Mouse (Mus musculus): Measurements from ENCODE around the gene Ifnar1. TPM values are rescaled to one million over a fixed set of nuclear protein-coding genes. Genes with fewer than 3 reads are reported as not detected.

Ifnar1 gene
- polyA plus RNA-seq, 1 experiment from 2014 or later: 55.0 TPM

- Histone ChIP-seq H3K4me1 (ENCODE audit: control insufficient read depth, insufficient read depth, low read length) (no peaks in the 10 kb centered on the region), H3K9ac (ENCODE audit: low read length) (no peak overlapping the region), H3K4me3 (ENCODE audit: low read depth, low read length) (no peak overlapping the region), H3K36me3 (ENCODE audit: control insufficient read depth, insufficient read depth, low read length) (peaks cover 24% of the 10 kb centered on the region), H3K9me3 (ENCODE audit: control insufficient read depth, low read length) (no peaks in the 10 kb centered on the region), H3K27ac (replicated peaks; ENCODE audit: low read depth, low read length) (no peak overlapping the region), H3K4me2 (ENCODE audit: low read depth, severe bottlenecking) (no peak overlapping the region), H3K27me3 (ENCODE audit: control insufficient read depth, insufficient read depth, low read length) (no peaks in the 10 kb centered on the region)
- WGBS: 95% methylated on average over 7 of the region's 7 CpGs
- DNase-seq (ENCODE audit: low spot score): no peak
- no peak for ATAC-seq (ENCODE audit: insufficient number of reproducible peaks, low FRiP score, low TSS enrichment, low read depth)
Observed at GRCm38 (mm10) chr16:91498041-91498440, 13.0 kb downstream of the Ifnar1 start.

- peaks cover 28% of the 10 kb centered on the region for H3K36me3 ChIP-seq (ENCODE audit: control insufficient read depth, insufficient read depth, low read length)
Observed at GRCm38 (mm10) chr16:91504701-91505100, 19.7 kb downstream of the Ifnar1 start.

DNA sequence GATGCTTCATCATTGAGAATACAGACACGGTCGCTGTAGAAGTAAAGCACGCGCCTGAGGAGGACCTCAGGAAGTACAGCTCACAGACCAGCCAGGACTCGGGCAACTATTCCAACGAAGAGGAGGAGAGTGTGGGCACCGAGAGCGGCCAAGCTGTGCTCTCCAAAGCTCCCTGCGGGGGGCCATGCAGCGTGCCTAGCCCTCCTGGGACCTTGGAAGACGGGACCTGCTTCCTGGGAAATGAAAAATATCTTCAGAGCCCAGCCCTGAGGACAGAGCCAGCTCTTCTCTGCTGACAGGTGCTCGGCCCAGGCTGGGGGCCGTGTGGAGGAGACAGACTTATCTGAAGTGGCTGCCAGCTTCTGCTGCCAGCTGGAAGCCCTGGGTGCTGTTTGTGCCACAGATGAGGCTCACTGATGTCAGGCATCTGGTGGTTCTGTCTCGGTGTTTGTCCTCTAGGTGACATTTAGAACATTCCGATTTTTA, 20.1 kb downstream of the Ifnar1 start:
- no peak overlapping the region for H3K9ac ChIP-seq (ENCODE audit: low read length)
- no peaks in the 10 kb centered on the region for H3K9me3 ChIP-seq (ENCODE audit: control insufficient read depth, low read length)
- no peak overlapping the region for H3K27ac ChIP-seq (replicated peaks; ENCODE audit: low read depth, low read length)
- DNase-seq (ENCODE audit: low spot score) (no peak), ATAC-seq (ENCODE audit: insufficient number of reproducible peaks, low FRiP score, low TSS enrichment, low read depth) (no peak)
- no peak overlapping the region for H3K4me3 ChIP-seq (ENCODE audit: low read depth, low read length)
- no peaks in the 10 kb centered on the region for H3K4me1 ChIP-seq (ENCODE audit: control insufficient read depth, insufficient read depth, low read length)
- H3K4me2 ChIP-seq (ENCODE audit: low read depth, severe bottlenecking): no peak overlapping the region
- no peaks in the 10 kb centered on the region for H3K27me3 ChIP-seq (ENCODE audit: control insufficient read depth, insufficient read depth, low read length)
- peaks cover 28% of the 10 kb centered on the region for H3K36me3 ChIP-seq (ENCODE audit: control insufficient read depth, insufficient read depth, low read length)
- WGBS: 90% methylated on average over 15 of the region's 15 CpGs

More at GRCm38 (mm10) chr16:91504701-91505100, 19.7 kb downstream of the Ifnar1 start:
- no peaks in the 10 kb centered on the region for H3K4me1 ChIP-seq (ENCODE audit: control insufficient read depth, insufficient read depth, low read length)
- no peak overlapping the region for H3K4me3 ChIP-seq (ENCODE audit: low read depth, low read length)
- no peaks in the 10 kb centered on the region for H3K9me3 ChIP-seq (ENCODE audit: control insufficient read depth, low read length)
- ATAC-seq (ENCODE audit: insufficient number of reproducible peaks, low FRiP score, low TSS enrichment, low read depth) (no peak), DNase-seq (ENCODE audit: low spot score) (no peak)
- H3K27ac ChIP-seq (replicated peaks; ENCODE audit: low read depth, low read length): no peak overlapping the region
- WGBS: 94% methylated on average over 7 of the region's 7 CpGs
- no peaks in the 10 kb centered on the region for H3K27me3 ChIP-seq (ENCODE audit: control insufficient read depth, insufficient read depth, low read length)
- H3K9ac ChIP-seq (ENCODE audit: low read length): no peak overlapping the region
- no peak overlapping the region for H3K4me2 ChIP-seq (ENCODE audit: low read depth, severe bottlenecking)

GRCm38 (mm10) chr16:91506396-91506795, 21.4 kb downstream of the Ifnar1 start:
- ATAC-seq (ENCODE audit: insufficient number of reproducible peaks, low FRiP score, low TSS enrichment, low read depth) (no peak), DNase-seq (ENCODE audit: low spot score) (no peak)
- WGBS: 95% methylated on average over 12 of the region's 12 CpGs
- Histone ChIP-seq H3K4me3 (ENCODE audit: low read depth, low read length) (no peak overlapping the region), H3K36me3 (ENCODE audit: control insufficient read depth, insufficient read depth, low read length) (peaks cover 24% of the 10 kb centered on the region), H3K27me3 (ENCODE audit: control insufficient read depth, insufficient read depth, low read length) (no peaks in the 10 kb centered on the region), H3K9me3 (ENCODE audit: control insufficient read depth, low read length) (no peaks in the 10 kb centered on the region), H3K27ac (replicated peaks; ENCODE audit: low read depth, low read length) (no peak overlapping the region), H3K4me1 (ENCODE audit: control insufficient read depth, insufficient read depth, low read length) (no peaks in the 10 kb centered on the region), H3K4me2 (ENCODE audit: low read depth, severe bottlenecking) (no peak overlapping the region), H3K9ac (ENCODE audit: low read length) (no peak overlapping the region)

DNA sequence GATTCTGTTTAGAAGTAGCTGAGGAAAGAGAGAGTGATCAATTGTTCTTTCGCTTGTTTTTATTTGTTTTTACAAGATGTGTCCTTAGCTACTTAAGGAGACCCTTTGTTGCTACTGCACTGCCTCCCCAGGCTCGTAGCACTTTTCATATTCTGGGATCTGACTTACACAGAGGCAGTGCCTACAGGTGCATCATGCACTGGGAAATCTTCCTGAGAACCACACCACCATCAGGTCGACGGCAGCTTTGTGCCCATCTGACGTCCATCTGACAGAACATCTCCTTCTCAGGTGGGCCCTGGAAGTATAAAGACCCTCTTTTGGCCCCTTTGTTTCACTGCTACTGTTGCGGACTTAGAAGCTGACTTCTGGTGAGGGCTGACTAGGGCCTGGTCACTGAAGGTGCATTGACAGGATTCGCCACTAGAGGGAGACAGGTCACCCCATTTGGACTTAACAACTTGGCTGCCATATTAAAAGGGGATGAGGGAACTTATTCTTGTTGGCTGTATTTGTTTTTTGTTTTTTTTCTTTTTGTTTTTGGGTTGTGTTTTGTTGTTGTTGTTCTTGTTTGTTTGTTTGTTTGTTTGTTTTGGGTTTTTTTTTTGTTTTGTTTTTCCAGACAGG, 27.2 kb downstream of the Ifnar1 start:
- WGBS: 35% methylated on average over 7 of the region's 7 CpGs
- H3K27ac ChIP-seq (replicated peaks; ENCODE audit: low read depth, low read length): no peak overlapping the region
- H3K4me3 ChIP-seq (ENCODE audit: low read depth, low read length): no peak overlapping the region
- H3K4me1 ChIP-seq (ENCODE audit: control insufficient read depth, insufficient read depth, low read length): no peaks in the 10 kb centered on the region
- DNase-seq (ENCODE audit: low spot score) (peak; percentile 90), ATAC-seq (ENCODE audit: insufficient number of reproducible peaks, low FRiP score, low TSS enrichment, low read depth) (no peak)
- H3K4me2 ChIP-seq (ENCODE audit: low read depth, severe bottlenecking): no peak overlapping the region
- H3K9me3 ChIP-seq (ENCODE audit: control insufficient read depth, low read length): no peaks in the 10 kb centered on the region
- H3K36me3 ChIP-seq (ENCODE audit: control insufficient read depth, insufficient read depth, low read length): 0 out of 2 replicates have a peak, but pooled peaks cover 3% of the 10 kb centered on the region
- H3K27me3 ChIP-seq (ENCODE audit: control insufficient read depth, insufficient read depth, low read length): no peaks in the 10 kb centered on the region
- no peak overlapping the region for H3K9ac ChIP-seq (ENCODE audit: low read length)

- Histone ChIP-seq H3K36me3 (ENCODE audit: control insufficient read depth, insufficient read depth, low read length) (no peaks in the 10 kb centered on the region), H3K9me3 (ENCODE audit: control insufficient read depth, low read length) (no peaks in the 10 kb centered on the region), H3K4me2 (ENCODE audit: low read depth, severe bottlenecking) (no peak overlapping the region), H3K4me3 (ENCODE audit: low read depth, low read length) (no peak overlapping the region), H3K27me3 (ENCODE audit: control insufficient read depth, insufficient read depth, low read length) (no peaks in the 10 kb centered on the region), H3K27ac (replicated peaks; ENCODE audit: low read depth, low read length) (no peak overlapping the region), H3K4me1 (ENCODE audit: control insufficient read depth, insufficient read depth, low read length) (no peaks in the 10 kb centered on the region), H3K9ac (ENCODE audit: low read length) (no peak overlapping the region)
- DNase-seq (ENCODE audit: low spot score) (no peak), ATAC-seq (ENCODE audit: insufficient number of reproducible peaks, low FRiP score, low TSS enrichment, low read depth) (no peak)
- WGBS: 87% methylated on average over 6 of the region's 6 CpGs
Observed at GRCm38 (mm10) chr16:91513099-91513498, 28.1 kb downstream of the Ifnar1 start.

- Histone ChIP-seq H3K4me2 (ENCODE audit: low read depth, severe bottlenecking) (no peak overlapping the region), H3K4me3 (ENCODE audit: low read depth, low read length) (no peak overlapping the region), H3K9ac (ENCODE audit: low read length) (no peak overlapping the region), H3K27ac (replicated peaks; ENCODE audit: low read depth, low read length) (no peak overlapping the region), H3K27me3 (ENCODE audit: control insufficient read depth, insufficient read depth, low read length) (no peaks in the 10 kb centered on the region), H3K36me3 (ENCODE audit: control insufficient read depth, insufficient read depth, low read length) (no peaks in the 10 kb centered on the region), H3K4me1 (ENCODE audit: control insufficient read depth, insufficient read depth, low read length) (no peaks in the 10 kb centered on the region), H3K9me3 (ENCODE audit: control insufficient read depth, low read length) (no peaks in the 10 kb centered on the region)
- WGBS: 86% methylated on average over 7 of the region's 7 CpGs
- DNase-seq (ENCODE audit: low spot score) (no peak), ATAC-seq (ENCODE audit: insufficient number of reproducible peaks, low FRiP score, low TSS enrichment, low read depth) (no peak)
Observed at GRCm38 (mm10) chr16:91517020-91517419, 32.0 kb downstream of the Ifnar1 start.

DNA sequence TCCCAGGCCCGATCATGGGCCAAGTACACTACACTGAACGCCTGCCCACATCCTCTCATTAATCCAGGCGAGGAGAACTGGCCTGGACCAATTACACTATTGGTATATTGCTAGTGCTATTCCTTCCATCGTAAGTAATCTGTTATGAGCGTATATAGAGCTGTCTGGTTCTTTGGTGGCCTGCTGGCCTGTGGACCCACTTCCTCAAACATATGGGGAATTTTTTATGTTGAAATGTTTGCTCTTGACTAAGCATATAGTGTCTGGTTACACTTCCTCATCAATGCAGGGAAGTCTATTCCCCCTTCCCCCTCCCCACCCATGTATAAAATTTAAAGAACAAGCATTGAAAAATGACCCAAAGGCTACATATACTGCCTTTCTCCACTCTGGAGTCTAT, 37.0 kb downstream of the Ifnar1 start:
- no peak for DNase-seq (ENCODE audit: low spot score)
- Histone ChIP-seq H3K4me3 (ENCODE audit: low read depth, low read length) (no peak overlapping the region), H3K4me2 (ENCODE audit: low read depth, severe bottlenecking) (no peak overlapping the region), H3K27me3 (ENCODE audit: control insufficient read depth, insufficient read depth, low read length) (no peaks in the 10 kb centered on the region), H3K9me3 (ENCODE audit: control insufficient read depth, low read length) (no peaks in the 10 kb centered on the region), H3K9ac (ENCODE audit: low read length) (no peak overlapping the region), H3K4me1 (ENCODE audit: control insufficient read depth, insufficient read depth, low read length) (no peaks in the 10 kb centered on the region), H3K27ac (replicated peaks; ENCODE audit: low read depth, low read length) (no peak overlapping the region), H3K36me3 (ENCODE audit: control insufficient read depth, insufficient read depth, low read length) (no peaks in the 10 kb centered on the region)
- ATAC-seq (ENCODE audit: insufficient number of reproducible peaks, low FRiP score, low TSS enrichment, low read depth): no peak
- WGBS: 82% methylated on average over 5 of the region's 5 CpGs

All from limb, embryonic 11.5 days (tissue).